Mouse (Mus musculus) neural tube, embryonic 11.5 days (tissue): Measurements from ENCODE around the gene Gpm6b. TPM values are rescaled to one million over a fixed set of nuclear protein-coding genes. Genes with fewer than 3 reads are reported as not detected.

Source experiments
- ATAC-seq: fragments of 200-750 bp; cut with Nextera tagmentation; 2 replicates; pipeline ENCODE4 v1.8.0; 2017; ENCODE audit warnings: moderate number of reproducible peaks, mild to moderate bottlenecking, moderate TSS enrichment, moderate library complexity; ENCODE audit not compliant: insufficient read depth, low FRiP score, low TSS enrichment
- DNase-seq: peaks from one replicate; pipeline ENCODE4 v3.0.0-alpha.2; 2015; ENCODE audit warnings: low spot score
- H3K27ac ChIP-seq: fragments of 300-500 bp; sonication (generic); 2 replicates; pipeline ENCODE4 v1.5.1; 2014; ENCODE audit warnings: low read depth, mild to moderate bottlenecking, low read length
- H3K27me3 ChIP-seq: fragments of 300-500 bp; sonication (generic); 2 replicates; pipeline ENCODE4 v1.6.1; 2014; ENCODE audit warnings: mild to moderate bottlenecking, low read length, mixed read lengths; ENCODE audit not compliant: control insufficient read depth, insufficient read depth
- H3K36me3 ChIP-seq: fragments of 300-500 bp; sonication (generic); 2 replicates; pipeline ENCODE4 v1.6.1; 2014; ENCODE audit warnings: mild to moderate bottlenecking, low read length, moderate library complexity, mixed read lengths; ENCODE audit not compliant: control insufficient read depth, insufficient read depth
- H3K4me1 ChIP-seq: fragments of 300-500 bp; sonication (generic); 2 replicates; pipeline ENCODE4 v1.6.1; 2014; ENCODE audit warnings: low read length, mixed read lengths; ENCODE audit not compliant: control insufficient read depth, insufficient read depth
- H3K4me2 ChIP-seq: fragments of 300-500 bp; sonication (generic); 2 replicates; pipeline ENCODE4 v1.6.1; 2014; ENCODE audit warnings: low read depth, mild to moderate bottlenecking, moderate library complexity
- H3K4me3 ChIP-seq: fragments of 300-500 bp; sonication (generic); 2 replicates; pipeline ENCODE4 v1.5.1; 2014; ENCODE audit warnings: low read depth, low read length
- H3K9ac ChIP-seq: fragments of 300-500 bp; sonication (generic); 2 replicates; pipeline ENCODE4 v1.6.1; 2014; ENCODE audit warnings: mild to moderate bottlenecking, low read length
- H3K9me3 ChIP-seq: fragments of 300-500 bp; sonication (generic); 2 replicates; pipeline ENCODE4 v1.6.1; 2016; ENCODE audit warnings: low read length; ENCODE audit not compliant: control insufficient read depth
- WGBS: fragments of 180-500 bp; shearing (Covaris S2); extraction: QIAGEN DNeasy Blood & Tissue Kit; methylation state at CpG from one replicate; pipeline ENCODE4 v1.1.7; 2014; 5-methylcytosine and 5-hydroxymethylcytosine counted together
- polyA plus RNA-seq: library from polyadenylated mRNA; unstranded; fragments of >200 nt; fragmentation: Nextera tagmentation; extraction: Ambion mirVana; gene quantifications from 2 replicates; pipeline ENCODE4 v1.2.1, GENCODE M21; 2014

Gene Gpm6b
- polyA plus RNA-seq, 1 experiment from 2014 or later, result 112 TPM

- WGBS, result 74% methylated on average over 3 of the region's 3 CpGs
- Histone ChIP-seq H3K27me3 (no peaks in the 10 kb centered on the region), H3K4me2 (no peak overlapping the region), H3K9ac (no peak overlapping the region), H3K36me3 (no peaks in the 10 kb centered on the region), H3K9me3 (no peaks in the 10 kb centered on the region), H3K27ac (no peak overlapping the region), H3K4me3 (no peak overlapping the region), H3K4me1 (no peaks in the 10 kb centered on the region)
- ATAC-seq (no peak), DNase-seq (no peak)
Observed at GRCm38 (mm10) chrX:166229750-166230149, 9.0 kb upstream of the Gpm6b start.

GRCm38 (mm10) chrX:166230515-166231267 is 8.0 kb upstream of the Gpm6b start:
- Histone ChIP-seq H3K4me1 (no peaks in the 10 kb centered on the region), H3K9ac (no peak overlapping the region), H3K27me3 (no peaks in the 10 kb centered on the region), H3K4me3 (no peak overlapping the region), H3K9me3 (no peaks in the 10 kb centered on the region), H3K4me2 (no peak overlapping the region), H3K36me3 (no peaks in the 10 kb centered on the region), H3K27ac (no peak overlapping the region)
- 86% methylated on average over 6 of the region's 6 CpGs for WGBS
- ATAC-seq (no peak), DNase-seq (no peak)

- Histone ChIP-seq H3K27me3 (0 out of 2 replicates have a peak, but pooled peaks cover 2% of the 10 kb centered on the region), H3K4me2 (no peak overlapping the region), H3K27ac (no peak overlapping the region), H3K9me3 (no peaks in the 10 kb centered on the region), H3K4me3 (no peak overlapping the region), H3K36me3 (no peaks in the 10 kb centered on the region), H3K4me1 (no peaks in the 10 kb centered on the region), H3K9ac (no peak overlapping the region)
- ATAC-seq, result no peak
- 54% methylated on average over 2 of the region's 2 CpGs for WGBS
- DNase-seq, result no peak
Observed at GRCm38 (mm10) chrX:166236131-166236530, 2.6 kb upstream of the Gpm6b start.

- no peaks in the 10 kb centered on the region for H3K36me3 ChIP-seq
- H3K4me2 ChIP-seq, result peak overlapping the region; percentile 81
- H3K27me3 ChIP-seq, result peaks cover 4% of the 10 kb centered on the region; the same call in 1 of the 2 replicates
- H3K9me3 ChIP-seq, result no peaks in the 10 kb centered on the region
- peak overlapping the region; percentile 58 for H3K9ac ChIP-seq
- no peak overlapping the region for H3K27ac ChIP-seq
- H3K4me1 ChIP-seq, result no peaks in the 10 kb centered on the region
- WGBS, result 32% methylated on average over 13 of the region's 13 CpGs
- ATAC-seq, result no peak; the same call in 1 of the 2 replicates
- no peak for DNase-seq
- peak overlapping the region; percentile 57 for H3K4me3 ChIP-seq
Observed at GRCm38 (mm10) chrX:166239520-166239919, 809 bp downstream of the Gpm6b start.

- H3K4me1 ChIP-seq, result no peaks in the 10 kb centered on the region
- DNase-seq (no peak), ATAC-seq (peak; percentile 26; the same call in 1 of the 2 replicates)
- no peak overlapping the region for H3K27ac ChIP-seq
- H3K36me3 ChIP-seq, result no peaks in the 10 kb centered on the region
- no peak overlapping the region for H3K9ac ChIP-seq
- H3K4me2 ChIP-seq, result no peak overlapping the region
- no peak overlapping the region for H3K4me3 ChIP-seq
- no peaks in the 10 kb centered on the region for H3K9me3 ChIP-seq
- peaks cover 4% of the 10 kb centered on the region; the same call in 1 of the 2 replicates for H3K27me3 ChIP-seq
- WGBS, result 57% methylated on average over 7 of the region's 7 CpGs
Observed at GRCm38 (mm10) chrX:166240751-166241150, 2.0 kb downstream of the Gpm6b start.

GRCm38 (mm10) chrX:166243261-166243885 is 4.7 kb downstream of the Gpm6b start:
- DNase-seq, result no peak
- Histone ChIP-seq H3K9me3 (no peaks in the 10 kb centered on the region), H3K27me3 (peaks cover 2% of the 10 kb centered on the region; the same call in 1 of the 2 replicates), H3K4me2 (no peak overlapping the region), H3K36me3 (no peaks in the 10 kb centered on the region), H3K27ac (no peak overlapping the region), H3K4me3 (no peak overlapping the region), H3K9ac (no peak overlapping the region), H3K4me1 (no peaks in the 10 kb centered on the region)
- no peak for ATAC-seq
- 48% methylated on average over 4 of the region's 4 CpGs for WGBS

GRCm38 (mm10) chrX:166271489-166271888 is 32.8 kb downstream of the Gpm6b start:
- Histone ChIP-seq H3K4me3 (no peak overlapping the region), H3K36me3 (no peaks in the 10 kb centered on the region), H3K27ac (no peak overlapping the region), H3K9me3 (no peaks in the 10 kb centered on the region), H3K4me2 (no peak overlapping the region), H3K4me1 (no peaks in the 10 kb centered on the region), H3K27me3 (no peaks in the 10 kb centered on the region; the same call in 1 of the 2 replicates), H3K9ac (no peak overlapping the region)
- DNase-seq (peak; percentile 21), ATAC-seq (peak; percentile 72; the same call in 1 of the 2 replicates)
- WGBS, result 58% methylated on average over 1 of the region's 1 CpGs

GRCm38 (mm10) chrX:166272646-166273045 is 33.9 kb downstream of the Gpm6b start:
- DNase-seq (no peak), ATAC-seq (no peak)
- Histone ChIP-seq H3K9ac (no peak overlapping the region), H3K4me2 (no peak overlapping the region), H3K27me3 (no peaks in the 10 kb centered on the region; the same call in 1 of the 2 replicates), H3K4me3 (no peak overlapping the region), H3K27ac (no peak overlapping the region), H3K36me3 (no peaks in the 10 kb centered on the region), H3K4me1 (no peaks in the 10 kb centered on the region), H3K9me3 (no peaks in the 10 kb centered on the region)
- 87% methylated on average over 6 of the region's 6 CpGs for WGBS

- no peak for DNase-seq
- H3K36me3 ChIP-seq, result no peaks in the 10 kb centered on the region
- H3K4me3 ChIP-seq, result no peak overlapping the region
- H3K4me2 ChIP-seq, result no peak overlapping the region
- no peaks in the 10 kb centered on the region for H3K9me3 ChIP-seq
- H3K27ac ChIP-seq, result no peak overlapping the region
- ATAC-seq, result no peak
- H3K9ac ChIP-seq, result no peak overlapping the region
- no peaks in the 10 kb centered on the region; the same call in 1 of the 2 replicates for H3K27me3 ChIP-seq
- 85% methylated on average over 1 of the region's 1 CpGs for WGBS
- no peaks in the 10 kb centered on the region for H3K4me1 ChIP-seq
Observed at GRCm38 (mm10) chrX:166279861-166280260, 41.1 kb downstream of the Gpm6b start.
